Mouse (Mus musculus) embryonic facial prominence, embryonic 14.5 days (tissue): ENCODE data around the gene Zfp638. TPM values are rescaled to one million over a fixed set of nuclear protein-coding genes. Genes with fewer than 3 reads are reported as not detected.

ENCODE experiments used
- ATAC-seq: fragments of 200-750 bp; cut with Nextera tagmentation; 2 replicates; pipeline ENCODE4 v1.8.0; 2017; ENCODE audit warnings: low read depth, moderate number of reproducible peaks, moderate TSS enrichment
- DNase-seq: peaks from one replicate; pipeline ENCODE4 v3.0.0-alpha.2; 2015; ENCODE audit warnings: low spot score
- H3K27ac ChIP-seq: fragments of 300-500 bp; sonication (generic); replicated peaks from 2 replicates; pipeline ENCODE4 v1.5.1; 2014; ENCODE audit warnings: low read depth, mild to moderate bottlenecking, low read length, moderate library complexity
- H3K27me3 ChIP-seq: fragments of 300-500 bp; sonication (generic); replicated peaks from 2 replicates; pipeline ENCODE4 v1.6.1; 2014; ENCODE audit warnings: low read length; ENCODE audit not compliant: control insufficient read depth, insufficient read depth
- H3K36me3 ChIP-seq: fragments of 300-500 bp; sonication (generic); 2 replicates; pipeline ENCODE4 v1.6.1; 2014; ENCODE audit warnings: low read length, mixed read lengths; ENCODE audit not compliant: control insufficient read depth, insufficient read depth
- H3K4me1 ChIP-seq: fragments of 300-500 bp; sonication (generic); 2 replicates; pipeline ENCODE4 v1.6.1; 2014; ENCODE audit warnings: antibody characterized with exemption, low read length; ENCODE audit not compliant: control insufficient read depth, insufficient read depth
- H3K4me2 ChIP-seq: fragments of 300-500 bp; sonication (generic); 2 replicates; pipeline ENCODE4 v1.6.1; 2014; ENCODE audit warnings: low read depth, mild to moderate bottlenecking, low read length, moderate library complexity, mixed read lengths
- H3K4me3 ChIP-seq: fragments of 300-500 bp; sonication (generic); 2 replicates; pipeline ENCODE4 v1.5.1; 2014; ENCODE audit warnings: low read depth, mild to moderate bottlenecking, low read length
- H3K9ac ChIP-seq: fragments of 300-500 bp; sonication (generic); 2 replicates; pipeline ENCODE4 v1.6.1; 2014; ENCODE audit warnings: low read depth, mild to moderate bottlenecking, low read length, moderate library complexity, mixed read lengths
- H3K9me3 ChIP-seq: fragments of 300-500 bp; sonication (generic); 2 replicates; pipeline ENCODE4 v1.6.1; 2016; ENCODE audit warnings: low read length; ENCODE audit not compliant: control insufficient read depth
- WGBS: fragments of 180-500 bp; shearing (Covaris S2); extraction: QIAGEN DNeasy Blood & Tissue Kit; methylation state at CpG from one replicate; pipeline ENCODE4 v1.1.7; 2014; 5-methylcytosine and 5-hydroxymethylcytosine counted together
- polyA plus RNA-seq: library from polyadenylated mRNA; unstranded; fragments of >200 nt; fragmentation: Nextera tagmentation; extraction: Ambion mirVana; gene quantifications from 2 replicates; pipeline ENCODE4 v1.2.1, GENCODE M21; 2014

The Zfp638 gene
- polyA plus RNA-seq, 1 experiment from 2014 or later = 66.2 TPM

DNA sequence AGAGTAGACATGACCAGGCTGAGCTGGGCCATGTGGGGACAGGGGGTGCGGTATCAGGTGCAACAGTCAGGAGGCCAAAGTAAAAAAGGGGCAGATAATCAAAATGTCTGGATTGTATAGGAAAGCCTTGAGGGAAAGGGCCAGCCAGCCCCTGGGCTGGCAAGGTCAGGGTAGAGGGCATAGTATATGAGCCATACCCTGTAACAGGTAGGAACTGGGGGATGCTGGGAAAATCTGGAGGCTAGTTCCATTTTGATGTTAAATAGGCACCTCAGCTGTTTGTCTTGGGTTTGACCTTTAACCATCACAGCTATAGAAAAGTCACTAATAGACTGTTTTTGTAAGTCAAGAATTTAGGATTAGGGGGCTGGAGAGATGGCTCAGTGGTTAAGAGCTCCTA is 26.7 kb downstream of the Zfp638 start:
- Histone ChIP-seq H3K27ac (no peak overlapping the region), H3K4me2 (no peak overlapping the region), H3K4me3 (no peak overlapping the region), H3K36me3 (no peaks in the 10 kb centered on the region), H3K4me1 (no peaks in the 10 kb centered on the region), H3K27me3 (no peaks in the 10 kb centered on the region), H3K9ac (no peak overlapping the region), H3K9me3 (no peaks in the 10 kb centered on the region)
- ATAC-seq (no peak), DNase-seq (no peak)
- 92% methylated on average over 1 of the region's 1 CpGs for WGBS

DNA sequence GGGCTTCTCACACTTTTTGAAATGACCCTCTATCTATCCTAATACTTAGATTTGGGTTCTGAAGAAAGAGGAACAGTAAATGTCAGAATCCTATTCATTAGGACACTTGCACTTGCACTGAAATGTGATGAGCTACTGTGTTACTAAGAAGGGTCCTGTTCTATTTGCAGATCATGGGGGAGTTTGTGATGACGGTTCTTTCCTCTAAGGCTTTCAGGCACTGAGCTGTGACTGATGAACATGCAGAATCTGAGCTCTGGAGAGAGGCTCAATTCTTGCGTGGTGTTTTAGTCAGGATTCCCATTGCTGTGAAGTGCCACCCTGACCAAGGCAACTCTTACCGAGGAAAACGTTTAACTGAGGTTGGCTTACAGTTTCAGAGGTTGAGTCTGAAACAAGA is 32.2 kb downstream of the Zfp638 start:
- Histone ChIP-seq H3K27ac (no peak overlapping the region), H3K4me3 (no peak overlapping the region), H3K36me3 (no peaks in the 10 kb centered on the region), H3K4me2 (no peak overlapping the region), H3K27me3 (no peaks in the 10 kb centered on the region), H3K9me3 (no peaks in the 10 kb centered on the region), H3K9ac (no peak overlapping the region), H3K4me1 (no peaks in the 10 kb centered on the region)
- DNase-seq (no peak), ATAC-seq (no peak)
- 59% methylated on average over 4 of the region's 4 CpGs for WGBS

- Histone ChIP-seq H3K4me3 (no peak overlapping the region), H3K36me3 (no peaks in the 10 kb centered on the region), H3K4me2 (no peak overlapping the region), H3K9ac (no peak overlapping the region), H3K27ac (no peak overlapping the region), H3K4me1 (no peaks in the 10 kb centered on the region), H3K27me3 (no peaks in the 10 kb centered on the region), H3K9me3 (no peaks in the 10 kb centered on the region)
- 58% methylated on average over 1 of the region's 1 CpGs for WGBS
- ATAC-seq (no peak), DNase-seq (no peak)
Observed at GRCm38 (mm10) chr6:83905276-83905675, 38.4 kb downstream of the Zfp638 start.

DNA sequence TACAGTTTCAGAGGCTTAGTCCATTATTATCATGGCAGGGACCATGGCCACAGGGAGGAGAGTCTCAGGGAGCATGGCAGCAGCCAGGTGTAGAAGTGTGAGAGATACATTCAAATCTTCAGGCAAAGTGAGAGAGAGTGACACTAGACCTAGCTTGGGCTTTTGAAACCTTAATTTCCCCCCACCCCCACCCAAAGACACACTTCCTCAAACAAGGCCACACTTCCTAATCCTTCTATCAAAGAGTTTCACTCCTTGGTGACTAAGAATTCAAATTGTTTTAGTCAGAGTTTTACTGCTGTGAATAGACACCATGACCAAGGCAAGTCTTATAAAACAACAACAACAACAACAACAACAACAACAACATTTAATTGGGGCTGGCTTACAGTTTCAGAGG is 39.8 kb downstream of the Zfp638 start:
- Histone ChIP-seq H3K36me3 (no peaks in the 10 kb centered on the region), H3K4me1 (no peaks in the 10 kb centered on the region), H3K27ac (no peak overlapping the region), H3K4me3 (no peak overlapping the region), H3K9me3 (no peaks in the 10 kb centered on the region), H3K4me2 (no peak overlapping the region), H3K9ac (no peak overlapping the region), H3K27me3 (no peaks in the 10 kb centered on the region)
- DNase-seq = no peak
- no peak for ATAC-seq

DNA sequence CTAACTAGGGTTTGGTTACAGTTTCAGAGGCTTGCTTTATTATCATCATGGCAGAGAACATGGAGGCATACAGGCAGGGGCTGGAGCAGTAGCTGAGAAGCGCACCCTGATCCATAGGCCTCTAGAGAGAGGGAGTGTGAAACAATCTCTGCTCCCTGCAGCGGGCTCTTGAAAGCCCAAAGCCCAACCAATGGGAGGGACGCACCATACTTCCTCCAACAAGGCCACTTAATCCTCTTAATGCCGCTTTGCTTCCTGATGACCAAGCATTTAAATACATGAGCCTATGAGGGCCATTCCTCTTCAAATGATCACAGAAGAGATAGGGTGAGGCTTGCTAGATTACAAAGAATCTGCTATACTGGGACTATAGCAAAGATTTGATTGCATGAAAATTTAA is 41.5 kb downstream of the Zfp638 start:
- Histone ChIP-seq H3K9ac (no peak overlapping the region), H3K27ac (no peak overlapping the region), H3K9me3 (no peaks in the 10 kb centered on the region), H3K36me3 (no peaks in the 10 kb centered on the region), H3K27me3 (no peaks in the 10 kb centered on the region), H3K4me3 (no peak overlapping the region), H3K4me1 (no peaks in the 10 kb centered on the region), H3K4me2 (no peak overlapping the region)
- no peak for DNase-seq
- ATAC-seq = no peak
- WGBS = 22% methylated on average over 4 of the region's 4 CpGs

GRCm38 (mm10) chr6:83913710-83914109 is 46.8 kb downstream of the Zfp638 start:
- Histone ChIP-seq H3K36me3 (no peaks in the 10 kb centered on the region), H3K9me3 (no peaks in the 10 kb centered on the region), H3K9ac (no peak overlapping the region), H3K27me3 (no peaks in the 10 kb centered on the region), H3K4me2 (peak overlapping the region; percentile 28; the same call in 1 of the 2 replicates), H3K4me3 (peak overlapping the region; percentile 99; the same call in 1 of the 2 replicates), H3K4me1 (no peaks in the 10 kb centered on the region), H3K27ac (no peak overlapping the region)
- 43% methylated on average over 4 of the region's 4 CpGs for WGBS
- no peak for DNase-seq
- no peak for ATAC-seq

DNA sequence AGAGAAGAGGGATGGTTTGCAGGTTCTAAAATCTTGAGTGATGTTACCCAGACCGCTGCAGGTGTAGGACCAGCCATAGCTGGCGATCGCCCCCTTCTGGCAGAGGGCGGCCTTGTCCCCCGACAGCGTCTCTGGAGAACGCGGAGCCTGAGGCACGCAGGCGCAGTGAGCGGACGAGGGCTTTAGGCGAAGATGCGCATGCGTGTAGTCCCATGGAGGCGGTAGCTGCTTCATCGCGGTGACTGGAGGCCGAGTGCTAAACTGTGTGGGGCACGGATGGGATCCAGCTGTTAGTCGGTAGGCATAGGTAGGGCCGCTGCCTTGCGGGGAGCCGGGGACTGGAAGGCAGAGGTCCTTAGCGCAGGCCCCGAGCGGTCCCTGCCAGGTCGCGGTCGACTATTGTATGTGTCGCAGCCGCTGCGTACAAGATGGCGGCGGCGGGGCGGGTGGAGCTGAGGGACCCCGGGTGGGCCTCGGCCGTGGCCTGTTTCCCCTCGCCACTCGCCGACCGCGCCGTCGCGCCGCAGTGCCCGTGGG is 47.3 kb downstream of the Zfp638 start:
- DNase-seq (peak; percentile 98), ATAC-seq (peak; percentile 97)
- H3K36me3 ChIP-seq = no peaks in the 10 kb centered on the region
- H3K27ac ChIP-seq = peak overlapping the region; percentile 97
- H3K27me3 ChIP-seq = no peaks in the 10 kb centered on the region
- peak overlapping the region; percentile 98 for H3K9ac ChIP-seq
- H3K4me3 ChIP-seq = peak overlapping the region; percentile 99
- H3K4me2 ChIP-seq = peak overlapping the region; percentile 70
- H3K4me1 ChIP-seq = no peaks in the 10 kb centered on the region
- 0% methylated on average over 27 of the region's 50 CpGs for WGBS
- H3K9me3 ChIP-seq = no peaks in the 10 kb centered on the region

DNA sequence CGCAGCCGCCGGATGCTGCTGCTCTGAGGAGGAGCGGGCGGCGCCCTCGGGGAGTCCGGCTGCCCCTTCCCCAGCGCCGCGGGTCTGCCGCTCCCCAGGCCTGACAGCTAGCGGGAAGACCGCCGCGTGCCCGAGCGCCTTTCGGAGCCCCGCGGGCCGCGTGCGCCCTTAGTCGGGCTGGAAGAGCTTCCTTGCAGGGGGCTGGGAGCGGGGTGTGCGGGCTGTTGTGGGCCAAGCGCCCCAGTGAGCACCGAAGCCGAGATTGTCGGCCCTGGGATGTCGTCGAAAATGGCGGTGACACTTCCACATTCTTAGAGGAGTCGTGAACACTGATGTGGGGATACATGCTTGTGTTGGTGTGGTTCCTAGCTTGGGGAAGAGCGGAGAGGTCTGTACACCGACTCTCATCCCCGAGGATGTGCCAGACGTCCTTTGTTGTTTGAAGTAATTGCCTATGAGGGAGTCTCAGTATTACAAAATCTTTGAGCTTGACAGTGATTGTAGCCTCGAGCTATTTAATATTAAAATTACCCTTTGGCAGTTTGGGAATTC is 47.9 kb downstream of the Zfp638 start:
- Histone ChIP-seq H3K36me3 (no peaks in the 10 kb centered on the region), H3K4me2 (peak overlapping the region; percentile 70), H3K27ac (peak overlapping the region; percentile 97), H3K4me3 (peak overlapping the region; percentile 99), H3K4me1 (no peaks in the 10 kb centered on the region), H3K27me3 (no peaks in the 10 kb centered on the region), H3K9ac (peak overlapping the region; percentile 98), H3K9me3 (no peaks in the 10 kb centered on the region)
- WGBS = 2% methylated on average over 33 of the region's 40 CpGs
- ATAC-seq (peak; percentile 76), DNase-seq (peak; percentile 54)

GRCm38 (mm10) chr6:83927418-83927817 is 60.5 kb downstream of the Zfp638 start:
- Histone ChIP-seq H3K27me3 (no peaks in the 10 kb centered on the region), H3K4me2 (no peak overlapping the region), H3K4me3 (no peak overlapping the region), H3K9me3 (no peaks in the 10 kb centered on the region), H3K27ac (no peak overlapping the region), H3K4me1 (no peaks in the 10 kb centered on the region), H3K36me3 (peaks cover 16% of the 10 kb centered on the region), H3K9ac (no peak overlapping the region)
- 48% methylated on average over 1 of the region's 1 CpGs for WGBS
- ATAC-seq (no peak), DNase-seq (peak; percentile 58)
